Mouse (Mus musculus): ENCODE measurements around the gene Tcf7l2.

DNA sequence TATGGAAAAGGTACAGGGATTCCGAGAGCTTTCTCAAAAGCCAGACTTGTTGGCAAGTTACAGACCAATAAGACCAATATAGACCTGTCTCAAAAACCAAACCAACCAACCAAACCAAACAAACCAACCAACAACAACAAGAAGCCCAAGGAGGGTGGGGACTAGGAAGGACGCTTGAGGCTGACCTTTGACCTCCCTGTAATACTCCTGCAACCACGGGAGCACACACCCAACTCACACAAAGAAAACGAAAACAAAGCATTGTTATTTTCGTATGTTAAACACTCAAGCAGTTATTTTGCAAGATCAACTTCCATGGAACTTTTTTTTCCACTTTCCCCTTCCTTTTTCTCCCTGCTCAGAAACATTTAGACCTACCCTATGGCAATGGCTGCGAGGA lies 5.6 kb upstream of the Tcf7l2 start:
- TF ChIP-seq CTCF (IDR thresholded peaks at IDR 0.05; ENCODE audit: control insufficient read depth, insufficient read depth, insufficient read length) (no peak), MAX (IDR thresholded peaks at IDR 0.05) (no peak), MYOD1 (IDR thresholded peaks at IDR 0.05; ENCODE audit: control insufficient read depth, insufficient read length, low read depth) (no peak)
